Mouse (Mus musculus): ENCODE measurements around the gene Agtpbp1. TPM values are rescaled to one million over a fixed set of nuclear protein-coding genes. Genes with fewer than 3 reads are reported as not detected.

Agtpbp1 gene
- polyA plus RNA-seq (2015; fragmentation: Nextera tagmentation; extraction: Ambion mirVana): 9.2 and 11.0 TPM in 2 replicates

- under 1% methylated on average over 83 of the region's 83 CpGs for WGBS (ENCODE audit: insufficient replicate concordance)
These were observed at the start of gene Agtpbp1, which contains the start of gene Naa35 for GRCm38 (mm10) chr13:59584947-59585647. Gene Agtpbp1, minus strand, starts transcription at chr13:59585227. Gene Naa35, plus strand, starts transcription at chr13:59585259.

GRCm38 (mm10) chr13:59634637-59635036 is 49.6 kb upstream of the Agtpbp1 start:
- Histone ChIP-seq H3K4me1 (replicated peaks) (peaks cover 17% of the 10 kb centered on the region), H3K4me3 (replicated peaks) (no peak overlapping the region), H3K9me3 (replicated peaks) (no peaks in the 10 kb centered on the region), H3K4me2 (no peak overlapping the region), H3K36me3 (peaks cover 96% of the 10 kb centered on the region), H3K9ac (no peak overlapping the region), H3K27me3 (no peaks in the 10 kb centered on the region), H3K27ac (no peak overlapping the region)
- DNase-seq (no peak), ATAC-seq (ENCODE audit: low read depth) (no peak)
- 66% methylated on average over 5 of the region's 5 CpGs for WGBS (ENCODE audit: insufficient replicate concordance)

More at GRCm38 (mm10) chr13:59584947-59585647, at the start of gene Agtpbp1, which contains the start of gene Naa35:
- Histone ChIP-seq H3K9ac (peak within 1 kb of the TSS; percentile 92), H3K27ac (peak within 1 kb of the TSS; percentile 85), H3K4me2 (peak within 1 kb of the TSS; percentile 80), H3K4me1 (replicated peaks) (peaks cover 47% of the 10 kb centered on the region), H3K27me3 (no peaks in the 10 kb centered on the region), H3K36me3 (peaks cover 14% of the 10 kb centered on the region; the same call in 1 of the 2 replicates), H3K4me3 (replicated peaks) (peak within 1 kb of the TSS; percentile 94), H3K9me3 (replicated peaks) (no peaks in the 10 kb centered on the region)
- peak; percentile 96 for ATAC-seq (ENCODE audit: low read depth)
- DNase-seq: peak; percentile 99

GRCm38 (mm10) chr13:59626739-59627138 is 41.7 kb upstream of the Agtpbp1 start:
- no peak for ATAC-seq (ENCODE audit: low read depth)
- Histone ChIP-seq H3K36me3 (peaks cover 73% of the 10 kb centered on the region), H3K9ac (no peak overlapping the region), H3K27me3 (no peaks in the 10 kb centered on the region), H3K27ac (no peak overlapping the region), H3K4me3 (replicated peaks) (no peak overlapping the region), H3K9me3 (replicated peaks) (no peaks in the 10 kb centered on the region), H3K4me2 (no peak overlapping the region), H3K4me1 (replicated peaks) (no peaks in the 10 kb centered on the region)
- no peak for DNase-seq
- WGBS (ENCODE audit: insufficient replicate concordance): 88% methylated on average over 7 of the region's 7 CpGs

GRCm38 (mm10) chr13:59624903-59625302 is 39.9 kb upstream of the Agtpbp1 start:
- Histone ChIP-seq H3K4me1 (replicated peaks) (peaks cover 6% of the 10 kb centered on the region; the same call in 1 of the 2 replicates), H3K9ac (no peak overlapping the region), H3K4me2 (no peak overlapping the region), H3K27ac (no peak overlapping the region), H3K4me3 (replicated peaks) (no peak overlapping the region), H3K9me3 (replicated peaks) (no peaks in the 10 kb centered on the region), H3K36me3 (peaks cover 64% of the 10 kb centered on the region), H3K27me3 (no peaks in the 10 kb centered on the region)
- DNase-seq (no peak), ATAC-seq (ENCODE audit: low read depth) (no peak)
- WGBS (ENCODE audit: insufficient replicate concordance): 73% methylated on average over 5 of the region's 5 CpGs

- no peak overlapping the region for H3K27ac ChIP-seq
- no peak overlapping the region for H3K9ac ChIP-seq
- ATAC-seq (ENCODE audit: low read depth) (no peak), DNase-seq (no peak)
- H3K27me3 ChIP-seq: no peaks in the 10 kb centered on the region
- peaks cover 7% of the 10 kb centered on the region; the same call in 1 of the 2 replicates for H3K4me1 ChIP-seq (replicated peaks)
- no peak overlapping the region for H3K4me2 ChIP-seq
- peaks cover 59% of the 10 kb centered on the region for H3K36me3 ChIP-seq
- H3K4me3 ChIP-seq (replicated peaks): no peak overlapping the region
- WGBS (ENCODE audit: insufficient replicate concordance): 68% methylated on average over 3 of the region's 3 CpGs
- H3K9me3 ChIP-seq (replicated peaks): no peaks in the 10 kb centered on the region
These were observed 39.4 kb upstream of the Agtpbp1 start for GRCm38 (mm10) chr13:59624389-59624788.

- no peak overlapping the region for H3K4me2 ChIP-seq
- no peak overlapping the region for H3K27ac ChIP-seq
- DNase-seq: no peak
- no peak overlapping the region for H3K9ac ChIP-seq
- no peak overlapping the region for H3K4me3 ChIP-seq (replicated peaks)
- peaks cover 53% of the 10 kb centered on the region for H3K36me3 ChIP-seq
- peaks cover 7% of the 10 kb centered on the region; the same call in 1 of the 2 replicates for H3K4me1 ChIP-seq (replicated peaks)
- no peaks in the 10 kb centered on the region for H3K9me3 ChIP-seq (replicated peaks)
- no peaks in the 10 kb centered on the region for H3K27me3 ChIP-seq
- no peak for ATAC-seq (ENCODE audit: low read depth)
- WGBS (ENCODE audit: insufficient replicate concordance): 70% methylated on average over 7 of the region's 7 CpGs
These were observed 36.8 kb upstream of the Agtpbp1 start for GRCm38 (mm10) chr13:59621643-59622489.

- Histone ChIP-seq H3K27ac (no peak overlapping the region), H3K9me3 (replicated peaks) (no peaks in the 10 kb centered on the region), H3K27me3 (no peaks in the 10 kb centered on the region), H3K4me2 (no peak overlapping the region), H3K36me3 (peaks cover 41% of the 10 kb centered on the region), H3K9ac (no peak overlapping the region), H3K4me1 (replicated peaks) (peaks cover 11% of the 10 kb centered on the region), H3K4me3 (replicated peaks) (no peak overlapping the region)
- DNase-seq: no peak
- 57% methylated on average over 6 of the region's 6 CpGs for WGBS (ENCODE audit: insufficient replicate concordance)
- 0 out of 2 replicates have a peak, but pooled peaks have one; percentile 31 for ATAC-seq (ENCODE audit: low read depth)
These were observed 33.4 kb upstream of the Agtpbp1 start for GRCm38 (mm10) chr13:59618463-59618862.

GRCm38 (mm10) chr13:59615554-59615953 is 30.5 kb upstream of the Agtpbp1 start:
- no peaks in the 10 kb centered on the region for H3K27me3 ChIP-seq
- H3K4me2 ChIP-seq: no peak overlapping the region
- H3K9ac ChIP-seq: no peak overlapping the region
- DNase-seq (no peak), ATAC-seq (ENCODE audit: low read depth) (no peak)
- no peak overlapping the region for H3K4me3 ChIP-seq (replicated peaks)
- WGBS (ENCODE audit: insufficient replicate concordance): 65% methylated on average over 4 of the region's 4 CpGs
- H3K36me3 ChIP-seq: peaks cover 33% of the 10 kb centered on the region
- H3K4me1 ChIP-seq (replicated peaks): peaks cover 14% of the 10 kb centered on the region
- no peak overlapping the region for H3K27ac ChIP-seq
- H3K9me3 ChIP-seq (replicated peaks): no peaks in the 10 kb centered on the region

- ATAC-seq (ENCODE audit: low read depth) (no peak), DNase-seq (no peak)
- peaks cover 13% of the 10 kb centered on the region for H3K4me1 ChIP-seq (replicated peaks)
- no peak overlapping the region for H3K27ac ChIP-seq
- H3K9me3 ChIP-seq (replicated peaks): no peaks in the 10 kb centered on the region
- no peak overlapping the region for H3K9ac ChIP-seq
- no peak overlapping the region for H3K4me2 ChIP-seq
- no peaks in the 10 kb centered on the region for H3K27me3 ChIP-seq
- H3K4me3 ChIP-seq (replicated peaks): no peak overlapping the region
- 77% methylated on average over 4 of the region's 4 CpGs for WGBS (ENCODE audit: insufficient replicate concordance)
- H3K36me3 ChIP-seq: peaks cover 34% of the 10 kb centered on the region
These were observed 30.1 kb upstream of the Agtpbp1 start for GRCm38 (mm10) chr13:59615152-59615551.

- WGBS (ENCODE audit: insufficient replicate concordance): 43% methylated on average over 4 of the region's 4 CpGs
- H3K4me3 ChIP-seq (replicated peaks): no peak overlapping the region
- H3K9me3 ChIP-seq (replicated peaks): no peaks in the 10 kb centered on the region
- H3K4me1 ChIP-seq (replicated peaks): peaks cover 10% of the 10 kb centered on the region; the same call in 1 of the 2 replicates
- DNase-seq (no peak), ATAC-seq (ENCODE audit: low read depth) (no peak)
- H3K27ac ChIP-seq: no peak overlapping the region
- no peak overlapping the region for H3K4me2 ChIP-seq
- peaks cover 45% of the 10 kb centered on the region for H3K36me3 ChIP-seq
- no peaks in the 10 kb centered on the region for H3K27me3 ChIP-seq
- no peak overlapping the region for H3K9ac ChIP-seq
These were observed 28.8 kb upstream of the Agtpbp1 start for GRCm38 (mm10) chr13:59613868-59614267.

- 83% methylated on average over 2 of the region's 2 CpGs for WGBS (ENCODE audit: insufficient replicate concordance)
These were observed 25.4 kb upstream of the Agtpbp1 start for GRCm38 (mm10) chr13:59610437-59610836.

More at GRCm38 (mm10) chr13:59610437-59610836, 25.4 kb upstream of the Agtpbp1 start:
- Histone ChIP-seq H3K4me2 (no peak overlapping the region), H3K9me3 (replicated peaks) (no peaks in the 10 kb centered on the region), H3K4me1 (replicated peaks) (peaks cover 10% of the 10 kb centered on the region; the same call in 1 of the 2 replicates), H3K27me3 (no peaks in the 10 kb centered on the region), H3K27ac (no peak overlapping the region), H3K36me3 (peaks cover 39% of the 10 kb centered on the region), H3K9ac (no peak overlapping the region), H3K4me3 (replicated peaks) (no peak overlapping the region)
- DNase-seq (no peak), ATAC-seq (ENCODE audit: low read depth) (no peak)

Data from liver, embryonic 13.5 days (tissue).